Mouse (Mus musculus): ENCODE data around the gene Myo3b. TPM values are rescaled to one million over a fixed set of nuclear protein-coding genes. Genes with fewer than 3 reads are reported as not detected.

Gene Myo3b
- polyA plus RNA-seq, 1 experiment from 2014 or later, result 0.16 TPM

DNA sequence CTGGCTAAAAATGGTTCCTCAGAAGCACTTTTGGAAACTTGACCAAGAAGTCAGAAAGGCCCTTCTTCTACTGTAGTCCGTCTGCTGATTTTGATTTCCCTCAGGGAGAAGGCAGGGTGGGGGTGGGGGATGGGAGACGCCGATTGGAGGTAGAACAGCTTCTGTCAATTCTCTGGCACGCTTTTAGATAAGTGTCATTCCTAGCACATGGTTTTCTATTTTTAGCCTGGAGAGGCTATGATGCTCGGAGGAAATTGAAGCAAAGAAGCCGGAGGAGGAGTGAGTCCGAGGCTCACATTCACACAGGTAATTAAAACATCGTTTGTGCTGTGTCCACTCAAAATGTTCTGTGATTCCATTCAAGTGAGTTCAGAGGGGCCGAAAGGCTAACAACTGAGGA is 276.2 kb downstream of the Myo3b start:
- no peak for ATAC-seq
- Histone ChIP-seq H3K27ac (ENCODE audit: low read length) (no peak overlapping the region), H3K4me3 (ENCODE audit: low read depth, low read length) (no peak overlapping the region), H3K9me3 (replicated peaks; ENCODE audit: control insufficient read depth, low read length, poor library complexity, severe bottlenecking) (no peaks in the 10 kb centered on the region), H3K27me3 (ENCODE audit: control insufficient read depth, insufficient read depth, low read depth, low read length) (no peaks in the 10 kb centered on the region), H3K4me1 (ENCODE audit: control insufficient read depth, insufficient read depth, low read length) (peaks cover 15% of the 10 kb centered on the region), H3K4me2 (ENCODE audit: low read length) (no peak overlapping the region), H3K9ac (ENCODE audit: low read depth, low read length) (no peak overlapping the region), H3K36me3 (ENCODE audit: control insufficient read depth, insufficient read depth, low read length) (no peaks in the 10 kb centered on the region)
- 63% methylated on average over 9 of the region's 9 CpGs for WGBS

DNA sequence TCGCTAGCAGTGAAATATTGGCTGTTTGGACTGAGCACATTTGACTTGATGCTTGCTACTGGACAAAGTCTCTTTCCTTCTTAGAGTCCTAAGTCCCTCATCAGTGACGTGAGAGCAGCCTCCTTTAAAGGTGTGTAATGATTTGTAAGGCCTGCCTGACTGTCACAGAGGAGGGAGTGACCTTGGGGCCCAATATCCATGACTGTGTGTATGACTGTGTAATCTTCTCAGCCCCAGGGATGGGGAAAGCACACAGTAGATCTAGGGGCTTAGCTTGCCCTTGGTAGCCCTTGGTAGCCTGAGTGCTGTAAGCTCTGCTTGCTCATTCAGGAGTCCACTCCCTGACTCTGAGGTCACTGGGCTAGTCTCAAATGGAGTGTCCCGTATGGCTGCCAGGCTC is 276.8 kb downstream of the Myo3b start:
- Histone ChIP-seq H3K9ac (ENCODE audit: low read depth, low read length) (no peak overlapping the region), H3K27me3 (ENCODE audit: control insufficient read depth, insufficient read depth, low read depth, low read length) (no peaks in the 10 kb centered on the region), H3K27ac (ENCODE audit: low read length) (no peak overlapping the region), H3K9me3 (replicated peaks; ENCODE audit: control insufficient read depth, low read length, poor library complexity, severe bottlenecking) (no peaks in the 10 kb centered on the region), H3K36me3 (ENCODE audit: control insufficient read depth, insufficient read depth, low read length) (no peaks in the 10 kb centered on the region), H3K4me3 (ENCODE audit: low read depth, low read length) (no peak overlapping the region), H3K4me1 (ENCODE audit: control insufficient read depth, insufficient read depth, low read length) (peaks cover 15% of the 10 kb centered on the region), H3K4me2 (ENCODE audit: low read length) (no peak overlapping the region)
- WGBS, result 87% methylated on average over 3 of the region's 3 CpGs
- ATAC-seq, result no peak

DNA sequence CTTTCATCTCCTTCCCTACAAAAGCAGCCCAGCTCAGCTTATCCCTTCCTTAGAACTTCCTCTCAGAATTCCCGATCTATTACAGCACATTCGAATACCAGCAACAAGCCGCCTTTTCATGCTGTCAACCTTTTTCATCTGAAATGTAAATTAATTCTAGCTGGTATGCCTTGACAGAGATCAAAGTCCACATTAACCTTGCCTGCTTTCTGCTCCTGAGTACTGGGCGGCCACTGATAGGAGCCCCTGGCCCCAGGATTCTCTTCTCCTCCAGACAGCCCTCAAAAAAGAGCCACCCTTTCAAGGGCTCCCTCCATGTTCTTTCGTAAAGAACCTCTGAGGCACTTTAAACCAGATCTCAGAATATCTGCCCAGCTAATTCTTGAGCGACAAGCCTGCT is 278.9 kb downstream of the Myo3b start:
- no peaks in the 10 kb centered on the region; the same call in 1 of the 2 replicates for H3K27me3 ChIP-seq (ENCODE audit: control insufficient read depth, insufficient read depth, low read depth, low read length)
- WGBS, result 8% methylated on average over 6 of the region's 6 CpGs
- peak; percentile 46; the same call in 1 of the 2 replicates for ATAC-seq
- peaks cover 11% of the 10 kb centered on the region for H3K4me1 ChIP-seq (ENCODE audit: control insufficient read depth, insufficient read depth, low read length)
- H3K36me3 ChIP-seq (ENCODE audit: control insufficient read depth, insufficient read depth, low read length), result no peaks in the 10 kb centered on the region
- H3K4me3 ChIP-seq (ENCODE audit: low read depth, low read length), result no peak overlapping the region
- H3K9me3 ChIP-seq (replicated peaks; ENCODE audit: control insufficient read depth, low read length, poor library complexity, severe bottlenecking), result no peaks in the 10 kb centered on the region
- H3K9ac ChIP-seq (ENCODE audit: low read depth, low read length), result no peak overlapping the region
- H3K4me2 ChIP-seq (ENCODE audit: low read length), result no peak overlapping the region
- peak overlapping the region; percentile 65 for H3K27ac ChIP-seq (ENCODE audit: low read length)

DNA sequence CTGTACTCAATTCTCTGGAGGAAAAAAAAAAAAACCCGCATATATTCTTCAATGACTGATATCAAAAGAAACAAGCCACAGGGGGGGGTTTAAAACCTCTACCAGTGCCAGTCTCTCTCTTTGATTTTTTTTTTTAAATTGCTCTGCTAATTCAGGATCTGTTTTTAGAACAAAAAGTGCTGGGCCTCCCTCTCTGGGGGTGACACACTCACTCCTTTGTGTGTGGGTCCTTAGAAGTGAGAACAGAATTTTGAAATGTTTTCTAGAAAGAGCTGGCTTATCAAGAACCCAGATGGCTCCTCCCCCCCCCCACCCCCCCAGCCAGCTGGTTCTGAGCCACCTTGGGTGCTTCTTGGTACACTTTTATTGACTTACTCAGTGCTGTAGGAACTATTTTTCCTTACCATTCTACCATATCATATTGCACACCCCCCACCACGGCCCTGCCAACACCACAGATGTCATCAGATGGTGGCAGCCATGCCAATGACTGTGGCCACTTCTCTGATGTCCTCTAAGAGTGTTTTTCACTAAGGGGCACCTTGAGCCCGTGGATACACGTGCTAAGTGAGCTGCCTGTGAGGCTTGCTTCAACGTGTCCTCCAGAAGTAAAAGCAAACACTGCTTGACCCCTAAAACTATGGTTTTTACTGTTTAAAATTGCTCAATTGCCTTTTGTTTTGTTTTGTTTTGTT is 280.1 kb downstream of the Myo3b start:
- 49% methylated on average over 5 of the region's 5 CpGs for WGBS
- Histone ChIP-seq H3K9me3 (replicated peaks; ENCODE audit: control insufficient read depth, low read length, poor library complexity, severe bottlenecking) (no peaks in the 10 kb centered on the region), H3K4me1 (ENCODE audit: control insufficient read depth, insufficient read depth, low read length) (peaks cover 11% of the 10 kb centered on the region), H3K27me3 (ENCODE audit: control insufficient read depth, insufficient read depth, low read depth, low read length) (no peaks in the 10 kb centered on the region; the same call in 1 of the 2 replicates), H3K27ac (ENCODE audit: low read length) (no peak overlapping the region), H3K9ac (ENCODE audit: low read depth, low read length) (no peak overlapping the region), H3K4me2 (ENCODE audit: low read length) (no peak overlapping the region), H3K36me3 (ENCODE audit: control insufficient read depth, insufficient read depth, low read length) (no peaks in the 10 kb centered on the region), H3K4me3 (ENCODE audit: low read depth, low read length) (no peak overlapping the region)
- no peak for ATAC-seq

DNA sequence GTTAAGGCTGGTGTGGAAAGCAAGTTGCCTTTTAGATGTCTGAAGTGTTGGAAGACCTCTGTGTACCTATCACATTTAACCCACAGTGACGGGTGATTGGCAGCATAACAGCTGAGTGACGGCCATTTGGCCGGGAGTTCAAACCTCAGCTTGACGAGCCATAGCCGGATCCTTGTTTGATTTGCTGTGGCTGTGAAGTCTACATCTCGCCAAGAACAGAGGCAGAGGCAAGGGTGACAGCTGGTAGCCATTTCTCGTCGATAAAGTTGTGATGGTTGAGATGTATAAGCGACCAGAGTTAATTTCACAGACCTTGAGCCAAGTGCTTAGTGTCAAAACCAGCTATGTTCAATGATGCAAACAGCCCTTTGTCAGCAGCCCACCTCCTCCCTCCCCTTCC is 283.8 kb downstream of the Myo3b start:
- Histone ChIP-seq H3K9ac (ENCODE audit: low read depth, low read length) (no peak overlapping the region), H3K4me3 (ENCODE audit: low read depth, low read length) (no peak overlapping the region), H3K27ac (ENCODE audit: low read length) (no peak overlapping the region), H3K9me3 (replicated peaks; ENCODE audit: control insufficient read depth, low read length, poor library complexity, severe bottlenecking) (no peaks in the 10 kb centered on the region), H3K27me3 (ENCODE audit: control insufficient read depth, insufficient read depth, low read depth, low read length) (no peaks in the 10 kb centered on the region; the same call in 1 of the 2 replicates), H3K4me2 (ENCODE audit: low read length) (no peak overlapping the region), H3K36me3 (ENCODE audit: control insufficient read depth, insufficient read depth, low read length) (no peaks in the 10 kb centered on the region), H3K4me1 (ENCODE audit: control insufficient read depth, insufficient read depth, low read length) (peaks cover 9% of the 10 kb centered on the region)
- 60% methylated on average over 9 of the region's 9 CpGs for WGBS
- ATAC-seq, result no peak

DNA sequence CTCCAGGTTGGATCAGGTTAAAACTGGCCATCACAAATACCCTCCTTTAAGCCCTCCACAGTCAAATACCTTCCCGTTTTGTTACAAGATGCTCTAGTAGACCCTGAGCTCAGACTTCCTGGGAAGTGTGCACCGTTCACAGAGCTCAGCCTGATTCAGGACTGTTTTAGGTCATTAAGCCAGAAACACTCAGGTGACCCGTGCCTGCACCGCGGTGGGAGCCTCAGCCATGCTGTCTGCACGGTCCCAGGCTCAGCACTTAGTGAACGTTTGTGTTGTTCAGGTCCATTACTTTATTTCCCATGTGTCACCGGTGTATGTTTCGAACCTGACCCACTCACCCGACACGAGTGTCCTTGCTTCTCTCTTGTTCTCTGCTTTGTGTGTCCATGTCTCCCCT is 288.7 kb downstream of the Myo3b start:
- H3K27ac ChIP-seq (ENCODE audit: low read length), result no peak overlapping the region
- no peak overlapping the region for H3K4me3 ChIP-seq (ENCODE audit: low read depth, low read length)
- H3K4me1 ChIP-seq (ENCODE audit: control insufficient read depth, insufficient read depth, low read length), result no peaks in the 10 kb centered on the region
- no peaks in the 10 kb centered on the region for H3K9me3 ChIP-seq (replicated peaks; ENCODE audit: control insufficient read depth, low read length, poor library complexity, severe bottlenecking)
- WGBS, result 86% methylated on average over 11 of the region's 11 CpGs
- no peaks in the 10 kb centered on the region for H3K27me3 ChIP-seq (ENCODE audit: control insufficient read depth, insufficient read depth, low read depth, low read length)
- H3K36me3 ChIP-seq (ENCODE audit: control insufficient read depth, insufficient read depth, low read length), result no peaks in the 10 kb centered on the region
- no peak overlapping the region for H3K9ac ChIP-seq (ENCODE audit: low read depth, low read length)
- H3K4me2 ChIP-seq (ENCODE audit: low read length), result no peak overlapping the region
- ATAC-seq, result no peak

DNA sequence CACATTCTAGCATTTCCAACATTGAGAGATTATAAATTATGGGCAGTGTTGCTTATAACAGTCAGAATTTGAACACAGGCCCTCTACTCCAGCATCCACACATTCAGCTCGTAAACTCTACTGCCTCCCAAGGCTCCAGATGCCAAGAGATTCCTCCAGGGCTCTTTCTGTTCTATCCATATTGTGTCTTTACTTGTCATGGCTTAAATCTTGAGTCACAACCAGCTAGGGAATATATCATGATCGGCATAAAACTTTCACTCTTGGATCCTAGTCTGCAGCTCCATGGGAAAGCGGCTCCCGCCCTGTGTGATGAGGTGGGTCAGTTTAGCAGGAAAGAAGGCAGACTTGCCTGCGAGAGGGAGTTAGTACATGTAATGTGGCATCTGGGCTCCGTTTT is 294.0 kb downstream of the Myo3b start:
- H3K9me3 ChIP-seq (replicated peaks; ENCODE audit: control insufficient read depth, low read length, poor library complexity, severe bottlenecking), result no peaks in the 10 kb centered on the region
- H3K4me3 ChIP-seq (ENCODE audit: low read depth, low read length), result no peak overlapping the region
- no peaks in the 10 kb centered on the region for H3K36me3 ChIP-seq (ENCODE audit: control insufficient read depth, insufficient read depth, low read length)
- WGBS, result 91% methylated on average over 6 of the region's 6 CpGs
- no peak for ATAC-seq
- no peak overlapping the region for H3K4me2 ChIP-seq (ENCODE audit: low read length)
- H3K4me1 ChIP-seq (ENCODE audit: control insufficient read depth, insufficient read depth, low read length), result peaks cover 5% of the 10 kb centered on the region
- no peaks in the 10 kb centered on the region for H3K27me3 ChIP-seq (ENCODE audit: control insufficient read depth, insufficient read depth, low read depth, low read length)
- no peak overlapping the region for H3K9ac ChIP-seq (ENCODE audit: low read depth, low read length)
- H3K27ac ChIP-seq (ENCODE audit: low read length), result no peak overlapping the region

DNA sequence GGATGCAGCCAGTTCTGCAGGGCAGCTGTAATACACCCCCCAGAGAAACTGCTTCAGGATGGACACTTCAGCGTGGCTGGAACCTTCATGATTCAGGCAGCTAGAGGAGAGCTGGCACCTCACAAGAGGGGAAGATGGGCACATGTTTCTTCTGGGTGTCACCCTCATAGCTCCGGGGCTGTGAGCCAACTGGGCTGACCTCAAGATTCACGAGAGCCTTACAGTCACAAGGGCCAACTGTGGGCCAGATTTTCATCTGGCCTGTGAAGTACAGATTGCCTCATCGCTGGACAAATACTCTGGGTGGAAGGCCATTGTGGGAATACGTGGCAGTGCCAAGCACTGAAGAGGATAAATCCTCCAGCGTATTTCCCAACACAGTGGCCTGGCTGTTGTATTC is 294.6 kb downstream of the Myo3b start:
- Histone ChIP-seq H3K4me3 (ENCODE audit: low read depth, low read length) (no peak overlapping the region), H3K27me3 (ENCODE audit: control insufficient read depth, insufficient read depth, low read depth, low read length) (no peaks in the 10 kb centered on the region), H3K9me3 (replicated peaks; ENCODE audit: control insufficient read depth, low read length, poor library complexity, severe bottlenecking) (no peaks in the 10 kb centered on the region), H3K27ac (ENCODE audit: low read length) (no peak overlapping the region), H3K9ac (ENCODE audit: low read depth, low read length) (no peak overlapping the region), H3K36me3 (ENCODE audit: control insufficient read depth, insufficient read depth, low read length) (no peaks in the 10 kb centered on the region), H3K4me1 (ENCODE audit: control insufficient read depth, insufficient read depth, low read length) (peaks cover 5% of the 10 kb centered on the region), H3K4me2 (ENCODE audit: low read length) (no peak overlapping the region)
- WGBS, result 83% methylated on average over 6 of the region's 6 CpGs
- no peak for ATAC-seq

DNA sequence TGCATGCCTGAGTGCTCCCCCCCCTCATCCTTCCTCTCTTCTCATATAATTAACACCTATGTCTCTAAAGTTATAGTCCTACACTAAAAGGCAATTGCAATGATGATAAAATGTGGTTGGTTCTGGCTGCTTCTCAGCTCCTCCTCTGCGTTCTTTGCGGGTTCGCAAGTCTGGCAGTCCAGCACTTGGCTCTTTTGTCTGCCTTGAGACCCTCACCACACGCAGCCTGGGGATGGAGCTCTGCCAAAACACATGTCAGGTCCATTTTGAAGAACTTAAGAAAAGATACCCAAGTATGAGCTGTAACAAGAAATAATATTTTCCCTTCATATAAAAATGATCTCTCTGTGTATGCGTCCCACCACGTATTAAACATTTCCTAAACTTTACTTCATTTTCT is 297.6 kb downstream of the Myo3b start:
- Histone ChIP-seq H3K4me1 (ENCODE audit: control insufficient read depth, insufficient read depth, low read length) (peaks cover 5% of the 10 kb centered on the region), H3K36me3 (ENCODE audit: control insufficient read depth, insufficient read depth, low read length) (no peaks in the 10 kb centered on the region), H3K4me3 (ENCODE audit: low read depth, low read length) (no peak overlapping the region), H3K9ac (ENCODE audit: low read depth, low read length) (no peak overlapping the region), H3K9me3 (replicated peaks; ENCODE audit: control insufficient read depth, low read length, poor library complexity, severe bottlenecking) (no peaks in the 10 kb centered on the region), H3K27me3 (ENCODE audit: control insufficient read depth, insufficient read depth, low read depth, low read length) (no peaks in the 10 kb centered on the region), H3K27ac (ENCODE audit: low read length) (no peak overlapping the region), H3K4me2 (ENCODE audit: low read length) (no peak overlapping the region)
- 60% methylated on average over 6 of the region's 6 CpGs for WGBS
- ATAC-seq, result no peak

Data from midbrain, embryonic 16.5 days (tissue).